Mouse (Mus musculus): ENCODE measurements around the gene Serpinb5. TPM values are rescaled to one million over a fixed set of nuclear protein-coding genes. Genes with fewer than 3 reads are reported as not detected.
"Not testable (repeated sequence)": the region's sequence is repeated elsewhere in the genome, so short reads cannot be mapped to it uniquely, and the experiment has no call there.

Serpinb5 gene
- polyA plus RNA-seq, 1 experiment = 1.3 TPM

DNA sequence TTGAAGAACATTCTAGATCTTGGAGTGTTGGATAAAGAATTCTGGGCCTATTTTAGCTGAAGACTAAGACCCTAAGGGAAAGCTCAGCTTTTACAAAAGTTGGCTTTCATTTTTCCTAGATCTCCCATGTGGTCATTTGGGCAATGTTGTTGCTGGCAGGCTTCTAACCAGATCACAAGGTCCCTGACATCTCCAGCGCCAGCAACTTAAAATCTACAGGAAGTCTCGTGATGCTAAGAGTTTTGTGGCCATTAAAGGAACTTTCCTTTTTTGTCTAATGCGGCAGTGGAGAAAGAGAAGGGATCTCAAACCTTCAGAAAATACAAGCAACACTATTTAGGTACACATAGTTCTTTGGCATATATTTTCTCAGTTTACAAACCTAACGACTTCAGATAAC lies 21.8 kb downstream of the Serpinb5 start:
- Histone ChIP-seq H3K27me3 (ENCODE audit: control insufficient read depth, insufficient read depth, low read length) (no peaks in the 10 kb centered on the region), H3K36me3 (ENCODE audit: control insufficient read depth, insufficient read depth, low read length) (no peaks in the 10 kb centered on the region), H3K27ac (ENCODE audit: control insufficient read depth, insufficient read depth, low read length) (no peak overlapping the region), H3K4me3 (ENCODE audit: control insufficient read depth, insufficient read depth, low read length) (no peak overlapping the region), H3K4me1 (replicated peaks; ENCODE audit: control insufficient read depth, insufficient read depth, low read length) (peaks cover 2% of the 10 kb centered on the region; the same call in 1 of the 2 replicates)
- 46% methylated on average over 4 of the region's 4 CpGs for WGBS
- TF ChIP-seq CTCF (IDR thresholded peaks at IDR 0.05; ENCODE audit: borderline replicate concordance, control insufficient read depth, extremely low read depth, insufficient read depth, low read length, poor library complexity) = no peak
- no peak for DNase-seq

DNA sequence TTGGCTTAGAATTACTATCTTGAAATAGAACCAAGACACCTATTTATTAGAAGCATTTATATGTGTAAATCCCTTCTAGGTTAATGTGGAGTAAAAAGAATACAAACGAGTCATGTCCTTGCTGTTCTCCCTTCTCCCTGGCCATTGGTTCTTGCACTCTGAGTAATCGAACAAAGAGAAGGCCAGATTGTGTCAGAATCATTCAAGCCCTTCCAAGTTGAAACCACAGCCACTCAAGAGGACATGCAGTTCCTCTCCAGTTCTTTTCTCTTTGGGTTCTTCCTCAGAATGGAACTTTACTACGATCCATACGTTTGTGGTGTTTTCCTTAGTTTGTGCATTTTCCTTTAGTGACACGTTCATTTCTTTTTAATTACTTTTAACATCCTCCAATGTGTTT lies 22.4 kb downstream of the Serpinb5 start:
- no peaks in the 10 kb centered on the region for H3K36me3 ChIP-seq (ENCODE audit: control insufficient read depth, insufficient read depth, low read length)
- no peak overlapping the region for H3K4me3 ChIP-seq (ENCODE audit: control insufficient read depth, insufficient read depth, low read length)
- no peak overlapping the region for H3K27ac ChIP-seq (ENCODE audit: control insufficient read depth, insufficient read depth, low read length)
- 41% methylated on average over 5 of the region's 5 CpGs for WGBS
- H3K4me1 ChIP-seq (replicated peaks; ENCODE audit: control insufficient read depth, insufficient read depth, low read length) = peaks cover 2% of the 10 kb centered on the region; the same call in 1 of the 2 replicates
- H3K27me3 ChIP-seq (ENCODE audit: control insufficient read depth, insufficient read depth, low read length) = no peaks in the 10 kb centered on the region
- TF ChIP-seq POLR2A (IDR thresholded peaks at IDR 0.05; ENCODE audit: control insufficient read depth, extremely low read depth, insufficient read depth, low read length, poor library complexity) (no peak), CTCF (IDR thresholded peaks at IDR 0.05; ENCODE audit: borderline replicate concordance, control insufficient read depth, extremely low read depth, insufficient read depth, low read length, poor library complexity) (no peak)
- no peak for DNase-seq

DNA sequence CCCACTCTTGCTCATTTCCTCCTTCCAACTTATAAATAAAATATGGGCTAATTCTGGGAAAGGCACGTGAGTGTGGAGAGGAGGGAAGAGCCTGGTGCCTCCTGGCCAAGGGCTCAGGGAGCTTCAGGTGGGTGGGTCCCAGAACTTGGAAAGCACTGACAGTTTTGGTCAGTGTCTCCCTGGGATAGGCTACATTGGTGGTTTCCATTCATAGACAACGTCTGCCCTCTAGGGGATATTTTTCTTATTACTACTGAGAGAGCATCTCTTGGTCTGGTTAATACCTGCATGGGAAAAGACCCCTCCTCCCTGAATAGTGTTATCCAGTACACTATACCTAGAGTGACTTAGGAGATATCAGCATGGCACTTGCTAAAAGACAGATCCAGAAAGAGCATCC lies 22.8 kb downstream of the Serpinb5 start:
- DNase-seq = peak; percentile 19

DNA sequence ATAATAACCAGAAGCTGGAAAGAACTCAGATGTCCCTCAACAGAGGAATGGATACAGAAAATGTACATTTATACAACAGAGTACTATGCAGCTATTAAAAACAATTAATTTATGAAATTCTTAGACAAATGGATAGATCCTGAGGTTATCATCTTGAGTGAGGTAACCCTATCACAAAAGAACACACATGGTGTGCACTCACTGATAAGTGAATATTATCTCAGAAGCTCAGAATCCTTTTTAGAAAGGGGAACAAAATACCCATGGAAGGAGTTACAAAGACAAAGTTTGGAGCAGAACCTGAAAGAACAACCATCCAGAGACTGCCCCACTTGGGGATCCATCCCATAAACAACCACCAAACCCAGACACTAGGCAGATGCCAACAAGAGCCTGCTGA lies 34.2 kb downstream of the Serpinb5 start:
- H3K4me3 ChIP-seq (ENCODE audit: control insufficient read depth, insufficient read depth, low read length); H3K36me3 ChIP-seq (ENCODE audit: control insufficient read depth, insufficient read depth, low read length); H3K27ac ChIP-seq (ENCODE audit: control insufficient read depth, insufficient read depth, low read length); DNase-seq; H3K4me1 ChIP-seq (replicated peaks; ENCODE audit: control insufficient read depth, insufficient read depth, low read length); H3K27me3 ChIP-seq (ENCODE audit: control insufficient read depth, insufficient read depth, low read length): not testable (repeated sequence)

More for the DNA sequence above, 22.8 kb downstream of the Serpinb5 start:
- TF ChIP-seq CTCF (IDR thresholded peaks at IDR 0.05; ENCODE audit: borderline replicate concordance, control insufficient read depth, extremely low read depth, insufficient read depth, low read length, poor library complexity) = 0 out of 2 replicates have a peak, but pooled peaks have one; percentile 15
- no peak for TF ChIP-seq POLR2A (IDR thresholded peaks at IDR 0.05; ENCODE audit: control insufficient read depth, extremely low read depth, insufficient read depth, low read length, poor library complexity)
- no peaks in the 10 kb centered on the region for H3K27me3 ChIP-seq (ENCODE audit: control insufficient read depth, insufficient read depth, low read length)
- H3K4me3 ChIP-seq (ENCODE audit: control insufficient read depth, insufficient read depth, low read length) = no peak overlapping the region
- WGBS = 4% methylated on average over 2 of the region's 2 CpGs
- H3K36me3 ChIP-seq (ENCODE audit: control insufficient read depth, insufficient read depth, low read length) = no peaks in the 10 kb centered on the region
- peaks cover 2% of the 10 kb centered on the region; the same call in 1 of the 2 replicates for H3K4me1 ChIP-seq (replicated peaks; ENCODE audit: control insufficient read depth, insufficient read depth, low read length)
- H3K27ac ChIP-seq (ENCODE audit: control insufficient read depth, insufficient read depth, low read length) = no peak overlapping the region

DNA sequence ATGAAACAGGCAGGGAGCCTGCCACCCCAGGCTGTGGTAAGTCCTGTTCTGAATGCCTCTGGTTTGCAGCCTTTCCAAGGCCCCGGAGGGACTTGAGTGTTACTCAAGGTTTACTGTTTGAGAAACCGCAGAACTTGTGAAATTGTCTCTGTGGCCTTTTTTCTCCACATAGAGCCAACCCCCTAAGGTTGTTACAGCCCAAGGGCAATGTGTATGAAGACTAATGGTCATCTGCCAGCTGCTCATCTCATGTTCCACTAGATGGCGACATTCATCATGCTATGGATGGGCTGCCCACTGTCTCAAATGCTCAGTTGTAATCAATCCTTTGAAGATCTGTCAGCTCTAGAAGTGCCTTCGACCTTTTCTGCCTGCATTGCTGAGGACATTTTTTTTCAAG lies 40.4 kb downstream of the Serpinb5 start:
- Histone ChIP-seq H3K36me3 (ENCODE audit: control insufficient read depth, insufficient read depth, low read length) (no peaks in the 10 kb centered on the region), H3K4me1 (replicated peaks; ENCODE audit: control insufficient read depth, insufficient read depth, low read length) (no peaks in the 10 kb centered on the region), H3K4me3 (ENCODE audit: control insufficient read depth, insufficient read depth, low read length) (no peak overlapping the region), H3K27me3 (ENCODE audit: control insufficient read depth, insufficient read depth, low read length) (no peaks in the 10 kb centered on the region), H3K27ac (ENCODE audit: control insufficient read depth, insufficient read depth, low read length) (no peak overlapping the region)
- TF ChIP-seq POLR2A (IDR thresholded peaks at IDR 0.05; ENCODE audit: control insufficient read depth, extremely low read depth, insufficient read depth, low read length, poor library complexity) (no peak), CTCF (IDR thresholded peaks at IDR 0.05; ENCODE audit: borderline replicate concordance, control insufficient read depth, extremely low read depth, insufficient read depth, low read length, poor library complexity) (no peak)
- DNase-seq = peak; percentile 8
- 15% methylated on average over 4 of the region's 4 CpGs for WGBS

DNA sequence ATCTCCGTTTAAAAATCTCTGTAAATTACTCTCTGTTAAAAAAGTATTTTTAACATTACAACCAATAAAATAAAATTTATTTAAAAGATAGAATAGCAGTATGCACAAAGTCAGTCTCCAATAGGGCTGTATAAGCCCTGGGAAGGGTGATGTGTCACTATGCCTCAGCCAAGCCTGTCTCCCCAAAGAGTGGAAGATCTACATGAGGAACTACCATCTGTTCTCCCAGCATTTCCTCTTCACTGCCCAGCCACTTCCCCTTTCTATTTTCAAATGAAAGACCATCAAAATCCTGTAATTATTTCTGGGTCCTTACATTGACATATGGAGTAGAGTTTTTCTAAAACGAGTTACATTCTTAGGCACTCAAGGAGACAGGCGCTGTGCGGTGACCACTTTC lies 71.0 kb downstream of the Serpinb5 start:
- Histone ChIP-seq H3K36me3 (ENCODE audit: control insufficient read depth, insufficient read depth, low read length) (no peaks in the 10 kb centered on the region), H3K4me3 (ENCODE audit: control insufficient read depth, insufficient read depth, low read length) (no peak overlapping the region), H3K27ac (ENCODE audit: control insufficient read depth, insufficient read depth, low read length) (no peak overlapping the region), H3K27me3 (ENCODE audit: control insufficient read depth, insufficient read depth, low read length) (no peaks in the 10 kb centered on the region), H3K4me1 (replicated peaks; ENCODE audit: control insufficient read depth, insufficient read depth, low read length) (no peaks in the 10 kb centered on the region)
- TF ChIP-seq CTCF (IDR thresholded peaks at IDR 0.05; ENCODE audit: borderline replicate concordance, control insufficient read depth, extremely low read depth, insufficient read depth, low read length, poor library complexity) = no peak
- TF ChIP-seq POLR2A (IDR thresholded peaks at IDR 0.05; ENCODE audit: control insufficient read depth, extremely low read depth, insufficient read depth, low read length, poor library complexity) = no peak
- whole genome bisulfite sequencing = 15% methylated on average over 4 of the region's 4 CpGs
- DNase-seq = no peak

Other genes starting within 250 kb of the Serpinb5 start
- gene Bcl2, start 146.9 kb upstream of the Serpinb5 start, polyA plus RNA-seq (2012; rRNA removed) = 10.7 and 11.8 TPM in 2 replicates
- 12.3 and 17.1 TPM in 2 replicates for gene Kdsr, start 101.4 kb upstream of the Serpinb5 start, polyA plus RNA-seq (2012; rRNA removed)
- gene Vps4b, start 64.4 kb upstream of the Serpinb5 start, polyA plus RNA-seq (2012; rRNA removed) = 19.8 and 21.4 TPM in 2 replicates
- gene Serpinb12, start 73.3 kb downstream of the Serpinb5 start, polyA plus RNA-seq (2012; rRNA removed) = 0.55 and 0.92 TPM in 2 replicates
- 0.11 TPM in 1 of 2 replicates, not detected in the other for gene Serpinb13, start 119.8 kb downstream of the Serpinb5 start, polyA plus RNA-seq (2012; rRNA removed)
- gene Serpinb3a, start 191.1 kb downstream of the Serpinb5 start, polyA plus RNA-seq (2012; rRNA removed) = 0.62 and 0.97 TPM in 2 replicates
- 0.13 TPM in 1 of 2 replicates, not detected in the other for gene Serpinb3d, start 222.3 kb downstream of the Serpinb5 start, polyA plus RNA-seq (2012; rRNA removed)

All from thymus, adult 2 months (tissue).